Mouse (Mus musculus): ENCODE results near the gene Gpr27.
A peak's percentile ranks its signal among the peaks of the same experiment; 100 is the strongest.

The Gpr27 gene

DNA sequence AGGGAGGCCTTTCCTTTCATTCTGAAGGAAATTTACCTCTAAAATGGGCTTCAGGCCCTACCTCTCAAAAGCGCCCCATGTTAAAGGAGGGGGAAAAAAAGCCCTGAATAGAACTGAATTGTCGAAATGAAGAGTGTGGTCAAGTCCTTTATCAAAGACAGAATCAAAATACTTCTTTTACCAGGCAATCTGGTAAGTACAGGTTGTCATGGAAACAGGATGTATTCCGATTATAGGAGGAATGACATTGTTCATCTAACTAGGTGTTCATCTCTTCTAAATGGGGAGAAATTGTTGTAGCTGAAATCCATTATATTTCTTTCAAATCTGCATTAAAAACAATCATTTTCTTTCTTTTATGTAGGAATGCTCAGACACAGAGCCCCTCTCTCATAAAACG lies 18.0 kb upstream of the Gpr27 start:
- no peak for DNase-seq (ENCODE audit: extremely low read depth, insufficient read length, low spot score)

- DNase-seq (ENCODE audit: extremely low read depth, insufficient read length, low spot score) = no peak
Measured at GRCm38 (mm10) chr6:99677325-99677724, 15.2 kb upstream of the Gpr27 start.

GRCm38 (mm10) chr6:99678108-99678507 lies 14.4 kb upstream of the Gpr27 start:
- DNase-seq (ENCODE audit: extremely low read depth, insufficient read length, low spot score) = no peak

- no peak for DNase-seq (ENCODE audit: extremely low read depth, insufficient read length, low spot score)
Measured at GRCm38 (mm10) chr6:99683974-99684373, 8.5 kb upstream of the Gpr27 start.

GRCm38 (mm10) chr6:99684899-99685298 lies 7.6 kb upstream of the Gpr27 start:
- DNase-seq (ENCODE audit: extremely low read depth, insufficient read length, low spot score) = no peak

GRCm38 (mm10) chr6:99688513-99688912 lies 4.0 kb upstream of the Gpr27 start:
- no peak for DNase-seq (ENCODE audit: extremely low read depth, insufficient read length, low spot score)

GRCm38 (mm10) chr6:99691666-99692205 lies 743 bp upstream of the Gpr27 start:
- no peak for DNase-seq (ENCODE audit: extremely low read depth, insufficient read length, low spot score)

DNA sequence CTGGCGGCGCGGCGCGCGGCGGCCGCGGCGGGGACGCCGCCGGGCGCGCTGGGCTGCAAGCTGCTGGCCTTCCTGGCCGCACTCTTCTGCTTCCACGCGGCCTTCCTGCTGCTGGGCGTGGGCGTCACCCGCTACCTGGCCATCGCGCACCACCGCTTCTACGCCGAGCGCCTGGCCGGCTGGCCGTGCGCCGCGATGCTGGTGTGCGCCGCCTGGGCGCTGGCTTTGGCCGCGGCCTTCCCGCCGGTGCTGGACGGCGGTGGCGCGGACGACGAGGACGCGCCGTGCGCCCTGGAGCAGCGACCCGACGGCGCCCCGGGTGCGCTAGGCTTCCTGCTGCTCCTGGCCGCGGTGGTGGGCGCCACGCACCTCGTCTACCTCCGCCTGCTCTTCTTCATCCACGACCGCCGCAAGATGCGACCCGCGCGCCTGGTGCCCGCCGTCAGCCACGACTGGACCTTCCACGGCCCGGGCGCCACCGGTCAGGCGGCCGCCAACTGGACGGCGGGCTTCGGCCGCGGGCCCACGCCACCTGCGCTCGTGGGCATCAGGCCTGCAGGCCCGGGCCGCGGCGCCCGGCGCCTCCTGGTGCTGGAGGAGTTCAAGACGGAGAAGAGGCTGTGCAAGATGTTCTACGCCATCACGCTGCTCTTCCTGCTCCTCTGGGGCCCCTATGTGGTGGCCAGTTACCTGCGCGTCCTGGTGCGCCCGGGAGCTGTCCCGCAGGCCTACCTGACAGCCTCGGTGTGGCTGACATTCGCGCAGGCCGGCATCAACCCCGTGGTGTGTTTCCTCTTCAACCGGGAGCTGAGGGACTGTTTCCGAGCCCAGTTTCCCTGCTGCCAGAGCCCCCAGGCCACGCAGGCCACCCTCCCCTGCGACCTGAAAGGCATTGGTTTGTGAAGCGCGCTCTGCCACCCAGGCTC lies 700 bp downstream of the Gpr27 start:
- DNase-seq (ENCODE audit: extremely low read depth, insufficient read length, low spot score) = no peak

- DNase-seq (ENCODE audit: extremely low read depth, insufficient read length, low spot score) = no peak
Measured at GRCm38 (mm10) chr6:99700484-99700883, 8.0 kb downstream of the Gpr27 start.

GRCm38 (mm10) chr6:99711576-99712101 lies 19.2 kb downstream of the Gpr27 start:
- no peak for DNase-seq (ENCODE audit: extremely low read depth, insufficient read length, low spot score)

- no peak for DNase-seq (ENCODE audit: extremely low read depth, insufficient read length, low spot score)
Measured at GRCm38 (mm10) chr6:99713256-99713655, 20.8 kb downstream of the Gpr27 start.

DNA sequence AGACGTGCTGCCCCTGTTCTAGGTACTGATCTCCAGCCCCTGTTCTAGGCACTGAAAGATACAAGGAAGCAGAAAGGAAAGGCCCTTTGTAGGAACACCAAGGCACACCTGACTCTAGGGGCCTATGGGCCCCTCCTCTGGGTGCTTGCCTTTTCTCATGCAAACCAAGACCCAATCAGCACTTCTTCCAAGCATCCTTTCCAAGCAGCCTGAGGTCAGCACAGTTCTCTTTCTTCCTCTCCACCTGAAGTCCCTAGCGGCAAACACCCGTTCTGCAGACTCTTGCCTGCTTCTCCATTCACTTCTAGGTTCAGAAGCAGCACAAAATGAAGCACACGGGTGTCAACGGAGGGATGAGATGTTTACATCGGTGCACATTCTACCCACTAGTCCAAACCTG lies 22.7 kb downstream of the Gpr27 start:
- no peak for DNase-seq (ENCODE audit: extremely low read depth, insufficient read length, low spot score)

DNA sequence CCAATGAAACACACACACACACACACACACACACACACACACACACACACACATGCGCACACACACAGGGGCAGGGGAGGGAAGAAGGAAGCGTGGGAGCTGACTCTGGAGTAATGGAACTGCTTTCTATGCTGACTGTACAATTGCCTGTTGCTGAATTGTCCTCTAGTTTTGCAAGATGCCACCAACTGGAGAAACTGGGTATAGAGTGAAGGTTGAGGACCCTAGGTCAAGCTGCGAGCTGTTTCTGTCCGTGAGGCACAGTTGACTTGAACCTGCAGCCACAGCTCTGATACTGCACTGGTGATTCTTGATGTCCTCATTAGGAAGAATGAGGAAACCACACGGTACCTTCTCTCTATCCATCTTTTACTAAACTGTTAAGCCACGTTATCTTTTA lies 23.4 kb downstream of the Gpr27 start:
- no peak for DNase-seq (ENCODE audit: extremely low read depth, insufficient read length, low spot score)

- DNase-seq (ENCODE audit: extremely low read depth, insufficient read length, low spot score) = no peak
Measured at GRCm38 (mm10) chr6:99721032-99721431, 28.6 kb downstream of the Gpr27 start.

DNA sequence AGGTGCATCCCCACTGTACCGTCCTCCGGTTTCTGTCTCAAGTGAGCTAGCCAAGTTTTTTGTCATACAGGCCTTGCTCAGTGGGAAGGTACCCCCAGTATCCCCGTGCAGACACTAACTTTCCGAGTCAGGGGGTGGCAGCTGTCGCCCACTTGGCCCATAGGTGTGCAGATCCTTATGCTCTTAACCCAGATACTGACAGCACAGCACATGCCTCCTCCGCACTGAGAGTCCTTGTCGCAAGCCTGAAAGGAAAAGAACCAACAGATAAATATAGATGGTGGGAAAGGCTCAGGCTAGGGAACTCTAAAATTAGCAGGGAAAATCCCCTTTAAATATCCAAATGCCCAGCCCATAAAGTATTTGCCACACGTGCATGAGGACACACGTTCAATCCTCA lies 29.9 kb downstream of the Gpr27 start:
- no peak for DNase-seq (ENCODE audit: extremely low read depth, insufficient read length, low spot score)

DNA sequence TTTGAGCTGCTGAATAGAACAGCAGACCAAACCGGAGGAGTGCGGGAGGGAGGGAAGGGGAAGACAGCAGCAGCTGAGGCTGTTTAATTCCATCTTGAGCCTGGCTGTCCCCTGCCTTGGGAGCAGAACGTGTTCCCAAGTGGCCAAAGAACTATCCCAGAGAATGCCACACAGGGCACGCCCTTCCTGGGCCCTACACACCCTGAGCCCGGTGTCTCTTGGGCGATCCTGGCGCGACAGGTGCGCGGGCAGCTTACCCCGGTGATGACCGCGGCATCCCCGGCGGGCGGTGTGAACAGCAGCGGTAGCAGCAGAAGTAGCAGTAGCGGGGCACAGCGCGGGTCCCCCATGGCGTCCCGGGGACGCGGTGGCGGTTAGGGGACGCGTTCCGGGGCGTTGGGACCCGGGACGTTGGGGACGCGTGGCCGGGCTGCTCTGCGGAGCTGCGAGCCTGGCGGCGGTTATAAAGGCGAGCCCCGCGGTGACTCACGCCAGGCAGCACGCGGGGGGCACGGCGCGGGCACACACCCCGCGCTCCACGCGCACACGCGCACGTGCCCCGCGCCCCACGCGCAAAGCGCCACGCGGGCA lies 33.6 kb downstream of the Gpr27 start, which contains the start of gene Prok2:
TSS of gene Prok2 (minus strand) at position 422 of the 591 bp plus-strand sequence.
- no peak for DNase-seq (ENCODE audit: extremely low read depth, insufficient read length, low spot score)

DNA sequence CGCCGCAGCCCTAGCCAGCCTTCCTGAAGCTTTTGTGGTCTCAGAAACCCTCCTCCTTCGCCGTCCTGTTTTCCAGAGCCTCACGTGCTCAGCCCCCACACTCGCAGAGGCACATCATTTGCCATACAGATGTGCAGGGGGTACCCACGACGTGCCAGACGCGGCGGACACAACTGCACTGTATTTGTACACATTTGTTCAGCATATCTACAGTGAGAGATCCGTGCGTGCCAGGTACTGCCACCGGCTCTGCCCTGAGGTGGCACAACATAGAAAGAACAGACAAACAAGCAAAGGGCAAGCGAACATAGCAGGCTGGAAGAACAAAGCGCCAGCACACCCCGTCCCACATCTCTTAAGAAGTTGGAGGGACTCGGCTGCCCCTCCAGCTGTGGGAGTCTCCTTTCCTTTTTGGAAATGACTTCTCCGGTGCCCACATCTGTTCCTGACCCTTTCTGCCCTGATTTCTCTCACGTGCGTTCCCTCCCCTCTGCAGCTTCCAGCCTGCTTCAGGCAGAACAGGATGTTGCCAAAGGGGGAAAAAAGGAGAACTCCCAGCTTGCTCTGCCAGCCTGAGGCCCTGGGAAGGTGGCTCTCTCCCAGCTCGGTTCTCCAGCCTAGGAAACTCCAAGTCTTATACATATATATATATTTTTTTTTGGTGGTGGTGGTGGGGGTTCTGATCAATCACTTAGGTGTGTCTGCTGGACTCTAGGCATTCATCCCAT lies 34.3 kb downstream of the Gpr27 start:
- no peak for DNase-seq (ENCODE audit: extremely low read depth, insufficient read length, low spot score)

GRCm38 (mm10) chr6:99729853-99730252 lies 37.4 kb downstream of the Gpr27 start:
- DNase-seq (ENCODE audit: extremely low read depth, insufficient read length, low spot score) = no peak

DNA sequence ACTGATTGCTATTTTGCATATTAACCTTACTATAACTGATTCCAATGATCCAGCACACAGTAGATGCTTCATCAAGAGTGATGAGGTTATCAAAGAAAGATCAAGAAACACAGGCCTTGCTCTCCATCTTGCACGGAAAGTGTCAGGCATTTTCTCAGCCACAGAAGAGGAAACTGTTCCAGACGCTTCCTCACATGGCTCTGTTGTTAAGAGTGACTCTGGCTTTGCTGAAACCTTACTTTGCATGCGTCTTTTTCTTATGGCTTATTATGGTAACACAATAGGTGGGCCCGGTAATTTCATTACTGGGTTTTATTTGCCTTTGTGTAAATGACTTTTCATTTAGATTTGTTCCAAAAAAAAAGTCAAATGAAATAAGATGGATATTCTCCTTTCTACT lies 39.4 kb downstream of the Gpr27 start:
- DNase-seq (ENCODE audit: extremely low read depth, insufficient read length, low spot score) = no peak

DNA sequence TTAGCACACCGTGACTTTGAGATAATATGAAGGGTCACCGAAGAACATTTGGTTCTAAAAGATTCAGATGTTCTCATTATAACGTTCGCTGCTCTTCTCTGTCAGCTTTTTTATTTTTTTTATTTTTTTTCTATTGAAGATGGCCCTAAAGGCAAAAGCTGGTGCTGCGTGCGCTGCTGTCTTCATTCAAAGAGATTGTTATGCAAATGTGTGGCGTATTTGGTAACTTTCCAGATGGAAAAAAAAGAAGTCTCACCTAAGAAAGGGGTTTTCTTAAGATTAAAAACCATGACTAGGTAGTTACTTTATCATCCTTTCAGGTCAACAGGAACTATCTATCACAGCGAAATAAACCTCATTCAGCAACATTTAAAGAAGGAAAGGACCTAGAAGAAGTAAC lies 40.2 kb downstream of the Gpr27 start:
- no peak for DNase-seq (ENCODE audit: extremely low read depth, insufficient read length, low spot score)

DNA sequence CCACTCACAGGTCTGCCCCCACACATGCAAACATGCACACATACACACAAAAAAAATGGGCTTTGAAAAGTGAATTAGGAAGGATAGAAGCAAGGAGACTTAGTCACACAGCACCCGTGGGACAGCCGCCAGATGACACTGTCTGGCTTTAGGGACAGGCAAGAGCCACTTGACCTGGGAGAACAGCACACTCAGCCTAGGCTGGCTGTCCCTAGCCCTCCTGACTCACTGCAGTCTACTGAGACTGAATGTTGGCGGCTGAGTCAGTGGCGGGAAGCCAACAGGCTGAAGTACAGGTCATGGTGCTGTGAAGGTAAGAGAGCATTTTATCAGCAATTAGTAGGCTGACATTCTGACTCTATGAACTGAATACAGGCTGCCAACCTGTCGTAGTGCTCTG lies 42.2 kb downstream of the Gpr27 start:
- DNase-seq (ENCODE audit: extremely low read depth, insufficient read length, low spot score) = peak; percentile 31

Measured in 3134 (cell line).